Mouse (Mus musculus) erythroblast, embryonic 14.5 days (primary cell): Measurements from ENCODE around the gene Gm10190.

ENCODE experiments used
- GATA1 ChIP-seq: IDR thresholded peaks from 2 replicates; pipeline ENCODE4 v1.6.1; 2012; ENCODE audit warnings: low read length, inconsistent platforms, mixed read lengths
- TAL1 ChIP-seq: IDR thresholded peaks from 3 replicates; pipeline ENCODE4 v1.6.1; 2012; ENCODE audit warnings: low read length, inconsistent platforms, mixed read lengths

GRCm38 (mm10) chr17:80398243-80398642, 24.9 kb upstream of the Gm10190 start:
- TF ChIP-seq GATA1, result no peak
- TF ChIP-seq TAL1, result no peak
